Mouse (Mus musculus): Measurements from ENCODE around the gene Becn1. TPM values are rescaled to one million over a fixed set of nuclear protein-coding genes. Genes with fewer than 3 reads are reported as not detected.

Becn1 gene
- 89.6 and 93.6 TPM in 2 replicates for polyA plus RNA-seq (2015; fragmentation: Nextera tagmentation; extraction: Ambion mirVana)

GRCm38 (mm10) chr11:101302004-101302798 lies at the start of gene Becn1:
Gene Becn1, minus strand, starts transcription at chr11:101302286.
- Histone ChIP-seq H3K27ac (ENCODE audit: low read length) (peak within 1 kb of the TSS; percentile 79), H3K36me3 (ENCODE audit: control insufficient read depth, insufficient read depth) (peaks cover 11% of the 10 kb centered on the region), H3K9me3 (replicated peaks; ENCODE audit: control insufficient read depth, low read length) (no peaks in the 10 kb centered on the region), H3K27me3 (ENCODE audit: control insufficient read depth, insufficient read depth, low read depth, low read length) (no peaks in the 10 kb centered on the region), H3K9ac (ENCODE audit: low read depth, low read length) (peak within 1 kb of the TSS; percentile 87), H3K4me3 (ENCODE audit: low read depth, low read length) (peak within 1 kb of the TSS; percentile 85), H3K4me1 (ENCODE audit: control insufficient read depth, low read depth, low read length) (peaks cover 15% of the 10 kb centered on the region), H3K4me2 (ENCODE audit: low read depth, low read length) (peak within 1 kb of the TSS; percentile 71)
- 6% methylated on average over 39 of the region's 39 CpGs for WGBS (ENCODE audit: insufficient replicate concordance)
- peak; percentile 96 for ATAC-seq (ENCODE audit: low read depth)

DNA sequence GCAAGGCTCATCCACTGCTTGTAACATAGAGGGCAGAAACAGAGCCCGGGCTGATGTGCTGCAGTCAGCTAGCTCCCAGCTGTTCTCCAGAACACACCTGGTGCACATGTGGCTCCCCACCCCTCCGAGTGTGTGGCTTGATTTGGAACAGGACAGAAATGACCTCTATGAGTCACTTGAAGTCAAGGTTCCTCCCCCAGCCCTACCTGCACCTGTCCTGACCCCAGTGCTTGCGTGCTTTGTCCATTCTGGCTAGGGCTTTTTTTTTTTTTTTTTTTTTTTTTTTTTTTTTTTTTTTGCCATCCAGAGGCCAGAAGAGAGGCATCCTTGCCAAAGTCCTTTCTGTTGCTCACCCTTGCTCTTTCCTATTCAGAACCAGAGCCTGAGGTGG lies 49.6 kb upstream of the Becn1 start:
- no peak overlapping the region for H3K4me3 ChIP-seq (ENCODE audit: low read depth, low read length)
- 57% methylated on average over 3 of the region's 3 CpGs for WGBS (ENCODE audit: insufficient replicate concordance)
- H3K4me1 ChIP-seq (ENCODE audit: control insufficient read depth, low read depth, low read length), result no peaks in the 10 kb centered on the region
- H3K4me2 ChIP-seq (ENCODE audit: low read depth, low read length), result no peak overlapping the region
- H3K27ac ChIP-seq (ENCODE audit: low read length), result no peak overlapping the region
- no peak for ATAC-seq (ENCODE audit: low read depth)
- H3K9me3 ChIP-seq (replicated peaks; ENCODE audit: control insufficient read depth, low read length), result no peaks in the 10 kb centered on the region
- H3K27me3 ChIP-seq (ENCODE audit: control insufficient read depth, insufficient read depth, low read depth, low read length), result no peaks in the 10 kb centered on the region
- no peak overlapping the region for H3K9ac ChIP-seq (ENCODE audit: low read depth, low read length)
- H3K36me3 ChIP-seq (ENCODE audit: control insufficient read depth, insufficient read depth), result no peaks in the 10 kb centered on the region

- no peak for ATAC-seq (ENCODE audit: low read depth)
- Histone ChIP-seq H3K4me1 (ENCODE audit: control insufficient read depth, low read depth, low read length) (no peaks in the 10 kb centered on the region), H3K4me2 (ENCODE audit: low read depth, low read length) (no peak overlapping the region), H3K9me3 (replicated peaks; ENCODE audit: control insufficient read depth, low read length) (no peaks in the 10 kb centered on the region), H3K27ac (ENCODE audit: low read length) (no peak overlapping the region), H3K4me3 (ENCODE audit: low read depth, low read length) (no peak overlapping the region), H3K9ac (ENCODE audit: low read depth, low read length) (no peak overlapping the region), H3K27me3 (ENCODE audit: control insufficient read depth, insufficient read depth, low read depth, low read length) (no peaks in the 10 kb centered on the region), H3K36me3 (ENCODE audit: control insufficient read depth, insufficient read depth) (no peaks in the 10 kb centered on the region)
- 52% methylated on average over 11 of the region's 11 CpGs for WGBS (ENCODE audit: insufficient replicate concordance)
Measured at GRCm38 (mm10) chr11:101351100-101351720, 49.1 kb upstream of the Becn1 start.

GRCm38 (mm10) chr11:101349216-101349615 lies 47.1 kb upstream of the Becn1 start:
- no peaks in the 10 kb centered on the region for H3K36me3 ChIP-seq (ENCODE audit: control insufficient read depth, insufficient read depth)
- no peak overlapping the region for H3K27ac ChIP-seq (ENCODE audit: low read length)
- no peaks in the 10 kb centered on the region for H3K9me3 ChIP-seq (replicated peaks; ENCODE audit: control insufficient read depth, low read length)
- no peak overlapping the region for H3K4me3 ChIP-seq (ENCODE audit: low read depth, low read length)
- H3K27me3 ChIP-seq (ENCODE audit: control insufficient read depth, insufficient read depth, low read depth, low read length), result no peaks in the 10 kb centered on the region
- H3K4me1 ChIP-seq (ENCODE audit: control insufficient read depth, low read depth, low read length), result no peaks in the 10 kb centered on the region
- ATAC-seq (ENCODE audit: low read depth), result no peak
- WGBS (ENCODE audit: insufficient replicate concordance), result 57% methylated on average over 3 of the region's 3 CpGs
- H3K4me2 ChIP-seq (ENCODE audit: low read depth, low read length), result no peak overlapping the region
- no peak overlapping the region for H3K9ac ChIP-seq (ENCODE audit: low read depth, low read length)

DNA sequence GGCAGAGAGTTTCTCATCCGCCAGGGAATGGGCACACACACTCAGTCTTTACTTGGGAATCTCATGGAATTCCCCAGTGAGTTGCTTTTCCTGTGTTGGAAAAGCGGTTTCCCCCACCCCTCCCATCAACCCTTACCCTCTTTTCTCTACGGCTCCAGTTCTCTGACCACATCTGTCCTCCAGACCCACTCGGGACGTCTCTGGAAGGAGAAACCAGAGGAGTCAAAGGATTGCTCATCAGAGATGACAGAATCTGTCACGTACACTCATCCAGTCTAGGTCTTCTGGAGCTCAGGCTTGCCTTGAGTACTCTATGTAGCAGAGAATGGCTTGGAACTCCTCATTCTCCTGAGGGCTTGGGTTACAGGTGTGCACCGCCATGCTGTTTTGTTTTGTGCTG lies 46.7 kb upstream of the Becn1 start:
- Histone ChIP-seq H3K4me3 (ENCODE audit: low read depth, low read length) (no peak overlapping the region), H3K9ac (ENCODE audit: low read depth, low read length) (no peak overlapping the region), H3K9me3 (replicated peaks; ENCODE audit: control insufficient read depth, low read length) (no peaks in the 10 kb centered on the region), H3K36me3 (ENCODE audit: control insufficient read depth, insufficient read depth) (no peaks in the 10 kb centered on the region), H3K27me3 (ENCODE audit: control insufficient read depth, insufficient read depth, low read depth, low read length) (no peaks in the 10 kb centered on the region), H3K4me1 (ENCODE audit: control insufficient read depth, low read depth, low read length) (no peaks in the 10 kb centered on the region), H3K27ac (ENCODE audit: low read length) (no peak overlapping the region), H3K4me2 (ENCODE audit: low read depth, low read length) (no peak overlapping the region)
- no peak for ATAC-seq (ENCODE audit: low read depth)
- WGBS (ENCODE audit: insufficient replicate concordance), result 64% methylated on average over 7 of the region's 7 CpGs

DNA sequence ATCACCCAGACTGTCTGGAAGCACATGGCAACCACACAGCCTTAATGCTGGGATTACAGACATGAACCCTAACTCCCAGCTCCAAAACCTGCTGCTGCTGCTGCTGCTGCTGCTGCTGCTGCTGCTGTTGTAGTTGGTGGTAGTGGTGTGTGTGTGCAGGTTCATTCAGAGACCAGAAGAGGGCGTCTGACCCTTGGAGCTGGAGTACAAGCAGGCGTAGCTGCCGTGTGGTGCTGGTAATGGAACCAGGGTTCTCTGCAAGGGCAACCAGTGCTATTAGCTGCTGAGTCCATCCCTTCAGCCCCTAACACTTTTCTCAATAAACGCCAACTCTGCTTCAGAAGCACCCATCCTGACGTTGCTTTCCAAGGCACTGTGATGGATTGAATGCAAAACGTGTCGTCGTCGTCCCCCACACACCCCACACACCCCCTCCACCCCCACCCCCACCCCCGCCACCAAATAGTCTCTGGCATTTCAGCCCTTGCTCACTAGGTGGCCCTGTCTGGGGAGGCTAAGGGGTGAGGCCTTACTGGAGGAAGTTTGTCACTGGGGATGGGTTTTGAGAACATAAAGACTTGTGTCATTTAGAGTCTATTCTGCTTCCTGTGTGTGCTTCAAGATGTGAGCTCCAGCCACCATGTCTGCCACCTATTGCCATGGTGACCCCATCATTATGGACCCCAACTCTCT lies 45.1 kb upstream of the Becn1 start:
- Histone ChIP-seq H3K9me3 (replicated peaks; ENCODE audit: control insufficient read depth, low read length) (no peaks in the 10 kb centered on the region), H3K27me3 (ENCODE audit: control insufficient read depth, insufficient read depth, low read depth, low read length) (no peaks in the 10 kb centered on the region), H3K36me3 (ENCODE audit: control insufficient read depth, insufficient read depth) (no peaks in the 10 kb centered on the region), H3K4me3 (ENCODE audit: low read depth, low read length) (no peak overlapping the region), H3K9ac (ENCODE audit: low read depth, low read length) (no peak overlapping the region), H3K4me1 (ENCODE audit: control insufficient read depth, low read depth, low read length) (no peaks in the 10 kb centered on the region), H3K27ac (ENCODE audit: low read length) (no peak overlapping the region), H3K4me2 (ENCODE audit: low read depth, low read length) (no peak overlapping the region)
- no peak for ATAC-seq (ENCODE audit: low read depth)
- 65% methylated on average over 10 of the region's 10 CpGs for WGBS (ENCODE audit: insufficient replicate concordance)

- Histone ChIP-seq H3K36me3 (ENCODE audit: control insufficient read depth, insufficient read depth) (no peaks in the 10 kb centered on the region), H3K9me3 (replicated peaks; ENCODE audit: control insufficient read depth, low read length) (no peaks in the 10 kb centered on the region), H3K9ac (ENCODE audit: low read depth, low read length) (no peak overlapping the region; the same call in 1 of the 2 replicates), H3K4me2 (ENCODE audit: low read depth, low read length) (peak overlapping the region; percentile 45), H3K27me3 (ENCODE audit: control insufficient read depth, insufficient read depth, low read depth, low read length) (no peaks in the 10 kb centered on the region), H3K27ac (ENCODE audit: low read length) (no peak overlapping the region), H3K4me1 (ENCODE audit: control insufficient read depth, low read depth, low read length) (peaks cover 8% of the 10 kb centered on the region), H3K4me3 (ENCODE audit: low read depth, low read length) (peak overlapping the region; percentile 14; the same call in 1 of the 2 replicates)
- 4% methylated on average over 9 of the region's 9 CpGs for WGBS (ENCODE audit: insufficient replicate concordance)
- ATAC-seq (ENCODE audit: low read depth), result peak; percentile 88
Measured at GRCm38 (mm10) chr11:101338123-101338760, 36.2 kb upstream of the Becn1 start.

- H3K4me1 ChIP-seq (ENCODE audit: control insufficient read depth, low read depth, low read length), result peaks cover 8% of the 10 kb centered on the region
- no peak overlapping the region for H3K4me2 ChIP-seq (ENCODE audit: low read depth, low read length)
- no peaks in the 10 kb centered on the region for H3K36me3 ChIP-seq (ENCODE audit: control insufficient read depth, insufficient read depth)
- no peak for ATAC-seq (ENCODE audit: low read depth)
- H3K27ac ChIP-seq (ENCODE audit: low read length), result no peak overlapping the region
- H3K9me3 ChIP-seq (replicated peaks; ENCODE audit: control insufficient read depth, low read length), result no peaks in the 10 kb centered on the region
- H3K4me3 ChIP-seq (ENCODE audit: low read depth, low read length), result no peak overlapping the region
- 81% methylated on average over 9 of the region's 9 CpGs for WGBS (ENCODE audit: insufficient replicate concordance)
- H3K27me3 ChIP-seq (ENCODE audit: control insufficient read depth, insufficient read depth, low read depth, low read length), result no peaks in the 10 kb centered on the region
- H3K9ac ChIP-seq (ENCODE audit: low read depth, low read length), result no peak overlapping the region
Measured at GRCm38 (mm10) chr11:101335685-101336084, 33.6 kb upstream of the Becn1 start.

Measured in liver, embryonic 16.5 days (tissue).